Mouse (Mus musculus) erythroblast, embryonic 14.5 days (primary cell): ENCODE measurements at regions not wholly inside any gene's neighbourhood (a gene's known extent, or its start where the extent isn't known, plus 50 kb on each side); places are given as distances from the start of the nearest gene placed in this dataset.

Experiments
- H3K27me3 ChIP-seq: 2 replicates; pipeline ENCODE4 v1.6.1; 2012; ENCODE audit warnings: inconsistent platforms; ENCODE audit not compliant: control insufficient read depth
- H3K36me3 ChIP-seq: 2 replicates; pipeline ENCODE4 v1.6.1; 2012; ENCODE audit warnings: mild to moderate bottlenecking, inconsistent platforms; ENCODE audit not compliant: control insufficient read depth
- H3K4me1 ChIP-seq: 2 replicates; pipeline ENCODE4 v1.6.1; 2012; ENCODE audit warnings: inconsistent platforms; ENCODE audit not compliant: control insufficient read depth
- H3K4me3 ChIP-seq: replicated peaks from 2 replicates; pipeline ENCODE3; 2012; ENCODE audit warnings: moderate library complexity, mild to moderate bottlenecking, inconsistent platforms
- H3K9me3 ChIP-seq: 2 replicates; pipeline ENCODE4 v1.6.1; 2012; ENCODE audit warnings: low read length, inconsistent platforms, mixed read lengths; ENCODE audit not compliant: control insufficient read depth
- GATA1 ChIP-seq: IDR thresholded peaks from 2 replicates; pipeline ENCODE4 v1.6.1; 2012; ENCODE audit warnings: low read length, inconsistent platforms, mixed read lengths
- TAL1 ChIP-seq: IDR thresholded peaks from 3 replicates; pipeline ENCODE4 v1.6.1; 2012; ENCODE audit warnings: low read length, inconsistent platforms, mixed read lengths

DNA sequence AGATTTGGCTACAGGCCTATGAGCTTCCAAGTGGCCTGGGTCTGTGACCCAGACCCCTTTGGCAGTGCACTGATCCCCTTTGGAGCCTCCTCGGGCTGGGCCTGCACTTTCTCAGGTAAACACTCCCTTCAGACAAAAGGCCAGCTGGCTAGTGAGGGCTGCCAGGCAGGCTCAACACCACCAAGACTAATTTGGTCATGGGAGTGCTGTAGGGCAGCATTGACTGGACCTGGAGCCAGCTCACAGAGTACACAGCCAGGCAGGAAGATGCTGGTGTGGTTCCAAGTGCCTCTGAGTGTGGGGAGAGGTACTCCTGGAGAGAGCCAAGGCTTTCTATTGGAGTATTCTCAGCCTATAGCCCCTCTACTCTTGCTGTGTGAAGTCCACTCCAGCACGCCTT, 620.5 kb downstream of the Rnf144a start:
- TF ChIP-seq TAL1 (no peak), GATA1 (no peak)
- Histone ChIP-seq H3K27me3 (no peaks in the 10 kb centered on the region), H3K4me1 (no peaks in the 10 kb centered on the region), H3K36me3 (no peaks in the 10 kb centered on the region), H3K4me3 (no peak overlapping the region), H3K9me3 (no peaks in the 10 kb centered on the region)

DNA sequence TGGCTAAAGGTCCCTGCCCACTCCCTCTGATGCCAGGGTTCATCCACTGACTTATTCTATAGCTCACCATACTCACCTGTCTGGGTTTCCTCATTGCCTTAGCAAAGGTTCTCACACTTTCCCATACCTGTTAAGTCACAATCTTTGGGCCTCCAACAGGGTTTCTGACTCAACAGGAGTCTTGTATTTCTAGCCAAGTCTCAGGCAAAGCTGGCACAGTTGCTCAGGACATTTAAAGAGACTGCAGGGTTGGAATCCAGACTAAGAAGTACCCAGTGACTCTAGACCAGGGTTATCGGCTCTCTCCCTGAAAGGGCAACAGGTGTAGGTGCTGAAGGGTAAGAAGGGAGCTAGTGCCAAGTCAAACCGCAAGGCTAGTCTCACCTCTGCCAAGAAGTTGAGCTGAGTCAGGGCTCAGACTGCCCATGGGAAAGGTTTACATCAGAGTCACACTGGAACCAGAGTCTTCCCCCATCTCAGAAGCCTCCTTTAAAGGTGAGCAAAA, 622.4 kb downstream of the Rnf144a start:
- TF ChIP-seq TAL1 (no peak), GATA1 (no peak)
- H3K9me3 ChIP-seq = no peaks in the 10 kb centered on the region

DNA sequence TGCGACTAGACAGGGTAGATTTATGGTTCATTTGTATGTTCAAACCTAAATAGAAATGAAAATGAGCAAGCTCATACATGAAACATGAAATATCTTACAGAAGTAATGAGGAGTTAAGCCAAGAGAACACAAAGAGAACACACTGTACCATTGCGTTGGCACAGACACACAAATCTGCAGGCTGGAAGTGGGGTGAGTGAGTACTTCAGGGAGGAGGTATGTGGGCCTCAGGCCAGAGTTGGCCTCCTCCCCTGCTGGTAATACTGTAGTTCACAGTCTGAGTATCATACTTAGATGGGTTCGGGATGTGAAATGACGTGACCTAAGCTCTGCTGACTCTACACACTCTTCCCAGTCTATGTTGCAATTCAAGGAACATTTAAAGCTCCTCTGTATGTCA, 624.1 kb downstream of the Rnf144a start:
- no peaks in the 10 kb centered on the region for H3K36me3 ChIP-seq
- H3K9me3 ChIP-seq = no peaks in the 10 kb centered on the region
- no peaks in the 10 kb centered on the region for H3K4me1 ChIP-seq
- H3K4me3 ChIP-seq = no peak overlapping the region
- no peaks in the 10 kb centered on the region for H3K27me3 ChIP-seq
- TF ChIP-seq TAL1 = no peak
- TF ChIP-seq GATA1 = no peak

More for the DNA sequence above, 622.4 kb downstream of the Rnf144a start:
- no peak overlapping the region for H3K4me3 ChIP-seq
- H3K36me3 ChIP-seq = no peaks in the 10 kb centered on the region
- no peaks in the 10 kb centered on the region for H3K4me1 ChIP-seq
- no peaks in the 10 kb centered on the region for H3K27me3 ChIP-seq

DNA sequence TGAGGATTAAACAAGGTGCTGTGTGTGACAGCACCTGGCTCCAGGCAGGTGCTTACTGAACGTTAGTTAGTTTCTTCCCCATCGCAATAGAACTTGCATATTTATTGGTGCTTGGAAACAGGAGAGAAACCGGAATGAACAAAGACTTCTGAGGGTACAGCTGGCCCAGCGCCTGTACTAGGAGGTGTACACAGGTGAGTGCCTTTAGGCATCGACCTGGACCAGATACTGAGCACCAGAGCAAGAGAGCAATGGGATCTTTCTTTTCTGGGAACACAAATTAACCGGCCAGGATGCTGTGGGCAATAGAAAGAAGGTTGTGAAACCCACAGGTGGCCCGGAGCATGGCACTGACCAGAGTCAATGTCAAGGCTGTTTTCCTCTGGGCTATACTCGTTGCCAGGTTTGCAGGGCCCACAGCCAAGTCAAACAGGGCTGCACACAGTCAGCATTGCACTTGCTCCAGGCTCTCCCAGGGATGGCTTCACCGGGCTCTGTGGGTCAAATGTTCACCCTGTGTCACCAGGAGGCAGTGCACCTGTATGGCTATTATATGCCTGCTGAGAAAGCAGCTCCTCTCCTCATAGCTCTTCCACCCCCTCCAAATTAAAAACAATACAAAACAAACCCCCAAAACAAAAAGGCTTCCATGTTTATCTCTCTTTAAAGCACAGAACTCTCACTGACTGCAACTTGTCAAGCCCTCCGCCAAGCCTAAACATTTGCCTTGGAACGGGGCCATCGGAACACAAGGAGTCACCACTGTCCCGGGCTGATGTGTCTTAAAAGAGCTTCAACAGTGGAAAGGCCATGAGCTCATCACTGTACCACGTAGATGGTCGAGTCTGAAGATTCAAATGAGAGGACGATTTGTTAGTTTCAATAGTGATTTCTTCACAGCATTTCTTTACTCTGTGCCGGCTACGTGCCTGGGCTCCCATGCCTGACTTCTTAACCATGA, 629.1 kb downstream of the Rnf144a start:
- TF ChIP-seq TAL1 = no peak
- TF ChIP-seq GATA1 = no peak
- H3K4me1 ChIP-seq = no peaks in the 10 kb centered on the region
- no peaks in the 10 kb centered on the region for H3K9me3 ChIP-seq

DNA sequence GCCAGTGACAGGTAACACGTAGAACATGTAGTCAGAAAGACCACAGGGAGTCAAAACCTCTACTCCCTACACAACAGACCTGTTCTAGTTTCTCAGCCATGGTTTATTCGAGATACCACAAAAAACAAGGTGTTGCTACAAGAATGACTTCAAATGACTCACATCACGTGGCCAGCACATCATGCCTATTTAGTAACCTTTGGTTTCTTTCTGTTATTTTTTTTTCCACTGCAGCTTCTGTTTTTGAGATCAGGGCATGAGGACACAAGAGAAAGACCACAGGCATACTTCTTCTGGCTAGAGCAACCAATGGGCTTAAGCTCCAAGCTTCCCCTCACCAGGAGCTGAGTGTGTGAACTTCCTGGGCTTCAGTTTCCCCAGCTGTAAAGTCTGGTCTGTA, 630.7 kb downstream of the Rnf144a start:
- no peaks in the 10 kb centered on the region for H3K36me3 ChIP-seq
- H3K9me3 ChIP-seq = no peaks in the 10 kb centered on the region
- no peaks in the 10 kb centered on the region for H3K4me1 ChIP-seq
- H3K4me3 ChIP-seq = no peak overlapping the region
- no peak for TF ChIP-seq TAL1
- TF ChIP-seq GATA1 = no peak
- H3K27me3 ChIP-seq = no peaks in the 10 kb centered on the region

More for the DNA sequence above, 629.1 kb downstream of the Rnf144a start:
- H3K4me3 ChIP-seq = no peak overlapping the region
- H3K27me3 ChIP-seq = no peaks in the 10 kb centered on the region
- no peaks in the 10 kb centered on the region for H3K36me3 ChIP-seq

DNA sequence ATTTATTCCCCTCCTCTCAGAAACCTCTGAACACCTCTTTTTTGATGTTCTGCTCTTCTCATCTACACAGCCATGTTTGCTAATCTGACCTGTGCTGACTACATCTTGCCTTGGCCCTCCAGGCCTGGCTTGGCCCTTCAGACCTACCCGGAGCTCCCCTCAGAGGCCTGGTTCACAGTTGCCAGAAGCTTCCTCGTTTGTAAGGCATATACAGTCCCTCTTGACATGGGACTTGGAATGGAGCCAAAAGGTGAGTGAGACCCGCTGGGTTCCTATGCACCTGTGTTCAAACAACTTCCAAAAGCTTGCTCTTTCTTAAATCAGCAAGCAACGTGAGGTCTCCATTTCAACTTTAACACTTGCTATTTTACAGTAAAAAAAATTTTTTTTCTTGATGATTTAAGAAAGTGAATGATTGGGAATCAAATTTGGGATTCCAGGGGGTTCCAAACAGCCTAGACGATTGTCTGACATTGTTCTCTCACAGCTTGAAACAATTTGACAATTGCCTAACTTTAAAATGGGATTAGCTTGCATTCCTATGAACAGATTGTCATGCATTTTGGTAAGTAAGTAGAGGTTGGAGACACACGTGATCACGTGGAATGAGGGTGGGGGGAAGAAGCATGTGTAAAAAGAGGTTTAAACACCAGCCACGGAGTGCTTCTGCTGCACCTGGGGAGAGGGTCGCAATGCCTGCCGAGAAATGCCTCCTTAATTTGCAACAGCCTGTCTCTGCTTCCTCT, 631.9 kb downstream of the Rnf144a start:
- Histone ChIP-seq H3K9me3 (no peaks in the 10 kb centered on the region; the same call in 1 of the 2 replicates), H3K4me1 (no peaks in the 10 kb centered on the region), H3K27me3 (no peaks in the 10 kb centered on the region), H3K36me3 (no peaks in the 10 kb centered on the region), H3K4me3 (no peak overlapping the region)
- TF ChIP-seq GATA1 (no peak), TAL1 (no peak)

DNA sequence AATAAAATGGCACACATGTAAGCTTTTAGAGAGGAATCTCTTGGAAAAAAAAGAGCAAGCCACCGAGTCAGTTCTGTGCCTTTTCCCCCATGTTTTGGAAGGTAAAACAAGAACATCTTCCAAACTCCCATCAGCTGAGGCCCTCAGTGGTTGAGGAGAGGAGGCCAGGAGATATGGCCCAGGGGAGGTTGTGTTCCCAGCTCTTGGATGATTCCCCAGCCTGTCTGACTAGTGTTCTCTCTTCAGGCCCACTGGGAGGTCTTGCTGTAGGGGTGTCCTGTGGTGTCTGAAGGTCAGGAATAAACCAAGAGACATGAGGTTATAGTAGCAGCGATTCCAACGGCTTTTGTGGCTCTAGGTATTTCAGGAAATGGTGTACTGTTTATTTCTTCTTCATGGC, 643.2 kb downstream of the Rnf144a start:
- Histone ChIP-seq H3K27me3 (no peaks in the 10 kb centered on the region), H3K4me3 (no peak overlapping the region), H3K36me3 (no peaks in the 10 kb centered on the region), H3K4me1 (no peaks in the 10 kb centered on the region), H3K9me3 (no peaks in the 10 kb centered on the region; the same call in 1 of the 2 replicates)
- TF ChIP-seq GATA1 (no peak), TAL1 (no peak)

DNA sequence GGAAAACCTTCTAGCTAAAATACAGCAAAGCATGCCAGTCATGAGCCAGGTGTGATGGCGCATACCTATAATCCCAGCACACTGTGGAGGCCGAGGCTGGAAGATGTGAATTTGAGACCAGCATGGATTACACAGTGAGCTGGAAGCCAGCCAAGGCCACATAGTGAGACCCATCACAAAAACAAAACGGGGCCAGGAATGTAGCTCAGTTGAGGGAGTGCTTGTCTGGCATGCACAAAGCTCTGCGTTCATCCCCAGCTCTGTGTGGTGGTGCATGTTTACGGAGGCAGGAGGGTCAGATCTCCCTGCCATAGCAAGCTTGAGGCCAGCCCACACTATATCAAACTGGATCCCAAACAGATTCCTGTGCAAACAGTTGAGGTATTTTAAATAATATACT, 646.4 kb downstream of the Rnf144a start:
- TF ChIP-seq TAL1 (no peak), GATA1 (no peak)
- no peaks in the 10 kb centered on the region; the same call in 1 of the 2 replicates for H3K9me3 ChIP-seq
- no peaks in the 10 kb centered on the region for H3K36me3 ChIP-seq
- H3K27me3 ChIP-seq = no peaks in the 10 kb centered on the region
- no peak overlapping the region for H3K4me3 ChIP-seq
- H3K4me1 ChIP-seq = no peaks in the 10 kb centered on the region

DNA sequence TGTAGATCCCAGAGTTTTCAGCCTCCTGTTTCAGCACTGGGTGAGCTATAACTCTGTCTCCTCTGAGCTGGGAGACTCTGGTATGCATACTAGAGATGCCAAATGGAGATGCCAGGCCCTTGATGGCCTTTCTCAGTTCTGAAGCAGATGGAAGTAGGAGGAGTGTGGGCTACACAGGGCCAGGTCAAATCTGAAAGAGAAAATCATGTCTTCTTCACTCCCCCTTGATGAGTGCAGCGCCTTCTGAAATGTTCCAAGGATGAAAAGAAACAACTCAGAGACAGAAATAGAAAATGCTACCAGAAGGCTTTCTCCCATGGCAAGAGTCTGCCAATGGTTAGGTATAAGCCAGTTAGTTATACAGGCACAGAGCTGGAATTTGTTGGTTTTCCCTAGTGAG, 652.0 kb downstream of the Rnf144a start:
- Histone ChIP-seq H3K27me3 (no peaks in the 10 kb centered on the region), H3K4me1 (no peaks in the 10 kb centered on the region), H3K9me3 (no peaks in the 10 kb centered on the region), H3K4me3 (no peak overlapping the region), H3K36me3 (no peaks in the 10 kb centered on the region)
- TF ChIP-seq GATA1 = no peak
- TF ChIP-seq TAL1 = no peak
